Mouse (Mus musculus): ENCODE data around the gene Tldc1. TPM values are rescaled to one million over a fixed set of nuclear protein-coding genes. Genes with fewer than 3 reads are reported as not detected.

Gene Tldc1
- total RNA-seq, 2 experiments from 2014 or later = 11.5 to 12.4 TPM

- ATAC-seq (replicated peaks; ENCODE audit: low FRiP score, low TSS enrichment, poor library complexity, severe bottlenecking) = no peak
These were observed 27.1 kb upstream of the Tldc1 start for GRCm38 (mm10) chr8:119805275-119805674.

GRCm38 (mm10) chr8:119802592-119802991, 24.4 kb upstream of the Tldc1 start:
- no peak for ATAC-seq (replicated peaks; ENCODE audit: low FRiP score, low TSS enrichment, poor library complexity, severe bottlenecking)

GRCm38 (mm10) chr8:119801168-119801567, 23.0 kb upstream of the Tldc1 start:
- no peak for ATAC-seq (replicated peaks; ENCODE audit: low FRiP score, low TSS enrichment, poor library complexity, severe bottlenecking)

GRCm38 (mm10) chr8:119798965-119799264, 20.7 kb upstream of the Tldc1 start:
- no peak for ATAC-seq (replicated peaks; ENCODE audit: low FRiP score, low TSS enrichment, poor library complexity, severe bottlenecking)

- ATAC-seq (replicated peaks; ENCODE audit: low FRiP score, low TSS enrichment, poor library complexity, severe bottlenecking) = peak; percentile 74
These were observed 20.2 kb upstream of the Tldc1 start for GRCm38 (mm10) chr8:119798170-119798964.

- ATAC-seq (replicated peaks; ENCODE audit: low FRiP score, low TSS enrichment, poor library complexity, severe bottlenecking) = no peak
These were observed 17.4 kb upstream of the Tldc1 start for GRCm38 (mm10) chr8:119795651-119796050.

- ATAC-seq (replicated peaks; ENCODE audit: low FRiP score, low TSS enrichment, poor library complexity, severe bottlenecking) = no peak
These were observed 16.5 kb upstream of the Tldc1 start for GRCm38 (mm10) chr8:119794689-119795088.

GRCm38 (mm10) chr8:119791804-119792704, 13.8 kb upstream of the Tldc1 start:
- no peak for ATAC-seq (replicated peaks; ENCODE audit: low FRiP score, low TSS enrichment, poor library complexity, severe bottlenecking)

GRCm38 (mm10) chr8:119789581-119789980, 11.4 kb upstream of the Tldc1 start:
- ATAC-seq (replicated peaks; ENCODE audit: low FRiP score, low TSS enrichment, poor library complexity, severe bottlenecking) = no peak

GRCm38 (mm10) chr8:119788607-119789381, 10.6 kb upstream of the Tldc1 start:
- ATAC-seq (replicated peaks; ENCODE audit: low FRiP score, low TSS enrichment, poor library complexity, severe bottlenecking) = no peak

- no peak for ATAC-seq (replicated peaks; ENCODE audit: low FRiP score, low TSS enrichment, poor library complexity, severe bottlenecking)
These were observed 9.1 kb upstream of the Tldc1 start for GRCm38 (mm10) chr8:119787341-119787740.

GRCm38 (mm10) chr8:119786871-119787270, 8.7 kb upstream of the Tldc1 start:
- ATAC-seq (replicated peaks; ENCODE audit: low FRiP score, low TSS enrichment, poor library complexity, severe bottlenecking) = peak; percentile 55

- no peak for ATAC-seq (replicated peaks; ENCODE audit: low FRiP score, low TSS enrichment, poor library complexity, severe bottlenecking)
These were observed 7.7 kb upstream of the Tldc1 start for GRCm38 (mm10) chr8:119785764-119786405.

GRCm38 (mm10) chr8:119784676-119785075, 6.5 kb upstream of the Tldc1 start:
- no peak for ATAC-seq (replicated peaks; ENCODE audit: low FRiP score, low TSS enrichment, poor library complexity, severe bottlenecking)

- ATAC-seq (replicated peaks; ENCODE audit: low FRiP score, low TSS enrichment, poor library complexity, severe bottlenecking) = no peak
These were observed 5.9 kb upstream of the Tldc1 start for GRCm38 (mm10) chr8:119784141-119784574.

GRCm38 (mm10) chr8:119783579-119783978, 5.4 kb upstream of the Tldc1 start:
- ATAC-seq (replicated peaks; ENCODE audit: low FRiP score, low TSS enrichment, poor library complexity, severe bottlenecking) = no peak

GRCm38 (mm10) chr8:119782715-119783114, 4.5 kb upstream of the Tldc1 start:
- no peak for ATAC-seq (replicated peaks; ENCODE audit: low FRiP score, low TSS enrichment, poor library complexity, severe bottlenecking)

GRCm38 (mm10) chr8:119781086-119781840, 3.0 kb upstream of the Tldc1 start:
- ATAC-seq (replicated peaks; ENCODE audit: low FRiP score, low TSS enrichment, poor library complexity, severe bottlenecking) = no peak

Data from megakaryocyte-erythroid progenitor cell, adult 5-6 weeks (primary cell).